Mouse (Mus musculus) 416B (cell line): ENCODE data around the gene Stau1.
A peak's percentile ranks its signal among the peaks of the same experiment; 100 is the strongest.

Source experiments
- DNase-seq: peaks from one replicate; pipeline ENCODE4 v3.0.0; 2011; ENCODE audit warnings: low read depth

Gene Stau1

GRCm38 (mm10) chr2:166990861-166991260 lies 5.2 kb downstream of the Stau1 start:
- no peak for DNase-seq

GRCm38 (mm10) chr2:166983351-166983894 lies 12.7 kb downstream of the Stau1 start:
- DNase-seq, result peak; percentile 46

DNA sequence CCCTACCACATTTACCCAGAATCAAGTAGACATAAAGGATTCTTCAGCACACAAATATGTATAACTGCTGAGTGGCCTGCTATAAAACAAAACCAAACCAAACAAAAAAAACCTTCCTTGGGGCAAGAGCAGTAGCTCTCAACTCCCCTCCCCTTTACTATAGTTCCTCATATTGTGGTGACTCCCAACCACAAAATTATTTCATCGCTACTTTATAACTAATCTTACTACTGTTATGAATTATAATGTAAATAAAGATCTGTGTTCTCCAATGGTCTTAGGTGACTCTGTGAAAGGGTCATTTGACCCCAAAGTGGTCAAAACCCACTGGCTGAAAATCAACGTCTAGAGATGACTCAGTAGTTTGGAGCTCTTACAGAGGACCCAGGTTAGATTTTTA lies 15.9 kb downstream of the Stau1 start:
- peak; percentile 80 for DNase-seq

GRCm38 (mm10) chr2:166977490-166977889 lies 18.6 kb downstream of the Stau1 start:
- DNase-seq, result peak; percentile 77

DNA sequence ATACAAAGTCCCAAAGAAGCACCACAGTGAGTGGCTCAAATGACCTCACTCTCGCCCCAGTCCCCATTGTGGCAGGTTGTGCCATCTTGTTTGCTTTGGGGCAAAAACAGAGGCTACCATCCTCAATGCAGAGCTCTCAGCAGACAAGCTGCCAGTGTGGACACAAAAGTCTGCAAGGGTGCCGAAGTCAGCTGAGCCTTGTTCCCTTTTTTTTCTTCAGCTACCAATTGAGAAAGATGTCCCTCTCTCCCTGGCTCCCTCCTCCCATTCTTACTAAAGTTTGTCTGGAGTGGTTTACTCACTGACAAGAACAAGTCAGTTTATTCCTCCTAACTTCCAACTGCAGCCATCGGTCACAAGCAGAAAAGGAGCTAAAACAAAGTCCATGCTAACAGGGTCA lies 19.7 kb downstream of the Stau1 start:
- DNase-seq, result peak; percentile 55

DNA sequence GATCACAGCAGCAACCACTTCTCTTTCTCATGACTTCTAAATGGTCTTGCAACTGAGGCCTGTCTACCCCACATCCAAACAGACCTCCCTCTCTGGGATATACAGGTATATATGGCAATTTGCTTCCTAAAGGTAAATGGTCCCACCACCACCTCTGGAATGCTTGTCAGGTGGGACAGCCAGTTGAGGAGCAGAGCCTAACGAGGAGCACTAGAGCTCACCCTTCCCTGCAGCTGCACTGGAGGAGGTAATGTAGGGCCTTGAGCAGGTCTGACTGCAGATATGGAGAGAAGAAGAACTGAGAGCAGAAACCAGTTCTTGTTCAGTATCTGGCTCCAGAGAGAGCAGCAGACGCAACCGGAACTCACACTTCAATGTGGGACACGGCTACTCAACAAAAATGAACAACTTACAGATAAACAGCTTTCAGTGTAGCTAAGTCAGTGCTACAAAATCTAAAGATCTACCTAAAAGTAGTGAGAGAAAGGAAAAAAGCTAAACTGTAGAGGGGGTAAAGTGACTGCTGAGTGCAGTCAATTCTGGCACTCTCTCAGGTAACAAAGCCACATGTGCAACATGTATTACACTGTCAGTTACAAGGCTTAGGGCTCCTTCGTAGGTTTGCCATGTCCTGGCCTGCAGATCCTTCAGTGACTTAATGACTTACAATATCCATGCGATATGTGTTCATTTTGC lies 21.8 kb downstream of the Stau1 start:
- no peak for DNase-seq

- no peak for DNase-seq
These were observed 22.9 kb downstream of the Stau1 start for GRCm38 (mm10) chr2:166973153-166973552.

- no peak for DNase-seq
These were observed 31.3 kb downstream of the Stau1 start for GRCm38 (mm10) chr2:166964773-166965172.

DNA sequence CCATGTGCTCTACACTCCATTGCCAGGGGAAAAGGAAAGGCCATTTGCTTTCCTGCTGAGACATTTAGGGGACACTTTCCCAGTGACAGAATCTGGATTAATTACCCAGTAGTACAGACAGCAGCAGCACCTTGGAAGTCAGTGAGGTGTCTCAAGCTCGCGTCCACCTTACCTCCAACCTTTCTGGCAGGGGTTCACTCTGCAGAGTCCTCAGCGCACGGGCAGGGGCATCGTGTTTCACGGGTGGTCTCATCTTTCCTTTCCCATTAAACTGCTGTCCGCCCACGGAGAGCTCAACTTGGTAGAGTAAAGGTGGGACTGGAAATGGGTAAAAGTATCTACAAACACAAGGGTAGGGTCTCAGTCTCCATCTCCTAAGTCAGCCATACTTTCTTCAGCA lies 32.8 kb downstream of the Stau1 start:
- DNase-seq, result no peak

GRCm38 (mm10) chr2:166960648-166961330 lies 35.3 kb downstream of the Stau1 start:
- no peak for DNase-seq

DNA sequence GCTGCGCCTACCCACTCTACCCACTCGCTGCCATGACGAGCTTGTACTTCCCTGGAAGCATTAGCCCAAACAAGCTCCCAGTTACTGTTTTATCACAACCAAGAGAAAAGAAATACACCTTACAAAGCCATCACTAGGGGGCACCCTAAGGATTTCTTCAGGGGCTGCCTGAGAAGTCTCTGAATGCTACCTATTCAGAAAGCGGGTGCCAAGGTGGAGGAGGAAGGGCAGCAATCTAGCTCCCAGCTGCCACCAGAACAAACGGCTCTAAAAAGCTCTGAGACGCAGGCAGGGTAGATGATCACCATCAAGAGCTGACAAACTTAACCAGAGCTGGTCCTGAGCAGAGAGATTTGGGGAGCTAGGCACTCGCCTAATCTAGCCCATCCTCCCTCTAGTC lies 39.3 kb downstream of the Stau1 start:
- DNase-seq, result peak; percentile 78

DNA sequence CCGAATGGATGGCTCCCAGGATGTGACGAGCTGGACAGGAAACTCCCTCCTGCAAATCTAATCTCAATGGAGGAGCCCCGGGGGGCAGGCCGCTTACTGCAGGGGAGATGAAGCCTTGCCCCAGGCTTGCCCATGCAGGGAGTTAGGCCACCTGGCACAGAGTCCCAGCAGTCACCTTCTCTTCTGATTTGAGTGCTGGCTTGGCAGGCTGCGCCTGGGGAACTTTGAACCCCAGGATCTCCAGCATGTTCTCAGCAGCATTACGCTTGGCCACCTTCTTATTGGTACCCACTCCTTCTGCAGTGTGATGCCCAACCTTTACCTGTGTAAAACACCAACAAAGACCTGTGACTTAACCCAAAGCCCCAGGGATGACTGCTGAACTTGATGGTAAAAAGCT lies 43.9 kb downstream of the Stau1 start:
- no peak for DNase-seq

DNA sequence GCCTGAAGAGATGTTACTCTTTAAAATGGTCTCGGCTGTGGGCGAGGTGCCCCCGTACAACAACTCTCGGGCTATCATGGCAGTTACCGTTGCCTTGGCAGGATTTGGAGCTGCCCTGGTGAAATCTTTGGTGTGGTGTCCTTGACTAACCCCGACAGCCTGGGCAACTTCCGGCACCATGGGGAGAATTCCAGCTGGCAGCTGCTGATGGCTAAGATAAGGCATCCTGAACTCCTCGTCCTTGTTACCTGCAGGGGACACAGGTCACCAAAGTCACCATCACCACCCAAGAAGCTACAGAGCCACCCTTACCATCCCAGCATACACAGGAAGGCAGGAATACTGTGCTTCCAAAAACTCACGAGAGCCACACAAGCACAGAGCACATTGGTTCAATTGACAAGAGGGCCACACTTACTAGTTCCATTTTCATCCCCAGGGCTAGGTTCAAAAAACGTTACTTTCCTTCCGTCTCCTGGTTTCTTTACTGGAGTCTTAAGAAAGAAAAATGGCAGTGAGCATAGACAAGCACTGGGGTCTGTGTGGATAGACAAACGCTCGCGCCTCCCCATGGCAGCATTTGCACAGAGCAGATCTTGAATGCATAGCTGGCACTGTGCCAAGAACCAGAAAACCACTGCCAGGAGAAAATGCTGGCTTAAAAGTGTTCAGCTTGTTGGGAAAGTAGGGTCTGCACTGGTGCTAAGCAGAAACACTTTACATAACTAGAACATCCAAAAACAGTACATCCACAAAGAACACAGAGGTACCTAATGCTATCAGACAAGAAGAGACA lies 45.0 kb downstream of the Stau1 start:
- peak; percentile 34 for DNase-seq

- no peak for DNase-seq
These were observed 47.2 kb downstream of the Stau1 start for GRCm38 (mm10) chr2:166948936-166949335.

DNA sequence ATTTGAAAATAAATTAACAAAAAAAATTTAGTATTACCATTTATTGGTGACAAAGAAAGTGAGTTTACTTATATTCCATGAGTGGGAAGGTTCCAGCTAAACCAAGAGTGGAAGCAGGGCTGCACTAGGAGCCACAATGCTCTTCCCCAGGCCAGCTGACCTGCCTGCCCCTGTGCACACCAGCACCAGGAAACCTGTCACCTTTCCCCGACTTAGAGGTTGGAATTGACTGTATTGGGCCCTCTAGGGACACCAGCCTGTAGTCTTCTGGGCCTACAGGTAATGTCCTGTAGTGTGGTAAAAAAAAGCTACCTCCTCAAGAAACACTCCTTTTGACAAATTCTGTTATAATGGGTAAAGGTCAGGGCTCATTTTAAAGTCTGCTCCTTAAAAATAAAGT lies 47.9 kb downstream of the Stau1 start:
- DNase-seq, result no peak

- peak; percentile 79 for DNase-seq
These were observed 50.6 kb downstream of the Stau1 start for GRCm38 (mm10) chr2:166945456-166945855.

- DNase-seq, result no peak
These were observed 51.8 kb downstream of the Stau1 start for GRCm38 (mm10) chr2:166944346-166944745.

DNA sequence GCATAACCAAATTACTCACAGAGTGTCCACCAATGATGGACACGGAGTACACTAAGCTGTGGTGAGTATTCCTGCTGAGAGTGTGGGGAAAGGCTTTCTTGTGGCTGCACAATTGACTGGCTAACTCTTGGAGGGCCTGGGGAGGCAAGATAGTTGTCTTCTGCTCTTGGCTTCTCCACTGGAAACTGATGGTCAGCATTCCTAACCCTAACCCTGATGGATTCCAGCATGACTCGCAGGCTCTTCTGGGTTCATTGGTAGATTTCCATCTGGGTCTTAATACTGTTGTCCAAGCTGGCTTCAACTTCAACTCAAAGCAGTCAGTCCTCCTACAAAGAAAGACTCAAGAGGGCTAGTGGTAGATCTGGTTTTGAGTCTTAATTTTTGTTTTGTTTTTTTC lies 53.0 kb downstream of the Stau1 start:
- no peak for DNase-seq

DNA sequence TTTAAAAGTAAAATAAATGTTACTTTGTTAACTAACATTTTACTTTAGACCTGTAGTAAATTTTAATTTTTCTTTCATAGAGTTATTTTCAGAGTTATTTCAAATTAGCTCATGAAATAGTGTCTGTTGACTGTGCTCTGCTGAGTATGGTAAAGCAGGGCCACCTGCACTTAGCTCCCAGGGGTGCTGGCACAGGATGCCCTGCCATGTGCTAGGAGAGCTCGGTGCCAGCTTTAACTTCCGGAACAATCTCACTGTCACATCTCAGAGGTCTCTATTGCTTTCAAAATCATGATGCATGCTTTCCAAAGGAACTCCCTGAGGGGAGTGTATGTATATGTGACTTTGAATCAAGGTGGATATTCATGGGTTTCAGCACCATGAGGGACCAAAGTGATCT lies 59.9 kb downstream of the Stau1 start:
- no peak for DNase-seq

- DNase-seq, result no peak
These were observed 60.5 kb downstream of the Stau1 start for GRCm38 (mm10) chr2:166935582-166935981.

DNA sequence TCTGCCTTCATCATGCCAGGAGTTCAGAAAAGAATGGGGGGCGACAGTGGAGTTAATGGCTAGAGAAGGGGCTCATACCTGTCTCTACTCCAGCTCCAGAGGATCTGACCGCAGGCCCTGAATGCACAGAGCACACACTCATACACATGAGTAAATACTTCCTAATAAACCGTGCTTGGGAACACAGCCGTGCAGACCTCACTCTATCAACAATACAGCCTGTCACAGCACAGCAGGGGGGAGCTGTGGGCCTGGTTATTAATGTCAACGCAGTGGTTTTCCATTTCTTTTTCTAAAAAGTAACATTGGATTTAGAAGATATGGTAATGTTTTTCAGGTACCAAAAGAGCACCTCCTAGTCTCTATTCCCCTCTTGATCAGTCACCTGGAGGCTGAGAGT lies 61.7 kb downstream of the Stau1 start:
- DNase-seq, result no peak

GRCm38 (mm10) chr2:166933943-166934342 lies 62.2 kb downstream of the Stau1 start:
- DNase-seq, result no peak

GRCm38 (mm10) chr2:166923971-166924370 lies 72.1 kb downstream of the Stau1 start:
- DNase-seq, result no peak
